Mouse (Mus musculus): ENCODE measurements around the gene Bbs12. TPM values are rescaled to one million over a fixed set of nuclear protein-coding genes. Genes with fewer than 3 reads are reported as not detected.

The Bbs12 gene
- total RNA-seq, 2 experiments from 2014 or later: 1.2 to 1.7 TPM

Other genes starting within 250 kb of the Bbs12 start
- gene Adad1, start 249.0 kb upstream of the Bbs12 start, total RNA-seq (2021): not detected
- not detected for gene Il2, start 186.6 kb upstream of the Bbs12 start, total RNA-seq (2021)
- gene Il21, start 79.9 kb upstream of the Bbs12 start, total RNA-seq (2021): not detected
- under 1 TPM; 0.57 to 0.93 TPM for gene Cetn4, start 154 bp downstream of the Bbs12 start, total RNA-seq (2021)
- 1 to 10 TPM; 3.2 to 3.8 TPM for gene Fgf2, start 35.8 kb downstream of the Bbs12 start, total RNA-seq (2021)
- gene Spata5, start 107.3 kb downstream of the Bbs12 start, total RNA-seq (2021): 10 to 100 TPM; 21.1 to 23.3 TPM
- gene Nudt6, start 107.7 kb downstream of the Bbs12 start, total RNA-seq (2021): 10 to 100 TPM; 18.2 to 24.2 TPM